Mouse (Mus musculus): Measurements from ENCODE around the gene Ccdc34.
"Not testable (repeated sequence)": the region's sequence is repeated elsewhere in the genome, so short reads cannot be mapped to it uniquely, and the experiment has no call there.

The Ccdc34 gene

GRCm38 (mm10) chr2:110077240-110077639 lies 59.6 kb downstream of the Ccdc34 start:
- DNase-seq (ENCODE audit: low read depth, low spot score), result no peak

- no peak for DNase-seq (ENCODE audit: low read depth, low spot score)
These were observed 60.0 kb downstream of the Ccdc34 start for GRCm38 (mm10) chr2:110077655-110078054.

- DNase-seq (ENCODE audit: low read depth, low spot score), result no peak
These were observed 62.9 kb downstream of the Ccdc34 start for GRCm38 (mm10) chr2:110080532-110080931.

- DNase-seq (ENCODE audit: low read depth, low spot score), result no peak
These were observed 65.4 kb downstream of the Ccdc34 start for GRCm38 (mm10) chr2:110082975-110083374.

GRCm38 (mm10) chr2:110085701-110086143 lies 68.1 kb downstream of the Ccdc34 start:
- no peak for DNase-seq (ENCODE audit: low read depth, low spot score)

- DNase-seq (ENCODE audit: low read depth, low spot score), result no peak
These were observed 96.5 kb downstream of the Ccdc34 start for GRCm38 (mm10) chr2:110114133-110114532.

GRCm38 (mm10) chr2:110129396-110129795 lies 111.8 kb downstream of the Ccdc34 start:
- no peak for DNase-seq (ENCODE audit: low read depth, low spot score)

- DNase-seq (ENCODE audit: low read depth, low spot score), result no peak
These were observed 114.0 kb downstream of the Ccdc34 start for GRCm38 (mm10) chr2:110131573-110131972.

- DNase-seq (ENCODE audit: low read depth, low spot score), result no peak
These were observed 115.9 kb downstream of the Ccdc34 start for GRCm38 (mm10) chr2:110133356-110134115.

GRCm38 (mm10) chr2:110134765-110135594 lies 117.4 kb downstream of the Ccdc34 start:
- no peak for DNase-seq (ENCODE audit: low read depth, low spot score)

GRCm38 (mm10) chr2:110137291-110137690 lies 119.7 kb downstream of the Ccdc34 start:
- no peak for DNase-seq (ENCODE audit: low read depth, low spot score)

GRCm38 (mm10) chr2:110138096-110138495 lies 120.5 kb downstream of the Ccdc34 start:
- DNase-seq (ENCODE audit: low read depth, low spot score), result no peak

- DNase-seq (ENCODE audit: low read depth, low spot score), result not testable (repeated sequence)
These were observed 130.4 kb downstream of the Ccdc34 start for GRCm38 (mm10) chr2:110147980-110148379.

- no peak for DNase-seq (ENCODE audit: low read depth, low spot score)
These were observed 131.6 kb downstream of the Ccdc34 start for GRCm38 (mm10) chr2:110149246-110149645.

GRCm38 (mm10) chr2:110156321-110156720 lies 138.7 kb downstream of the Ccdc34 start:
- no peak for DNase-seq (ENCODE audit: low read depth, low spot score)

GRCm38 (mm10) chr2:110165003-110165402 lies 147.4 kb downstream of the Ccdc34 start:
- DNase-seq (ENCODE audit: low read depth, low spot score), result no peak

GRCm38 (mm10) chr2:110167694-110168093 lies 150.1 kb downstream of the Ccdc34 start:
- DNase-seq (ENCODE audit: low read depth, low spot score), result no peak

GRCm38 (mm10) chr2:110168361-110168760 lies 150.7 kb downstream of the Ccdc34 start:
- DNase-seq (ENCODE audit: low read depth, low spot score), result no peak

- no peak for DNase-seq (ENCODE audit: low read depth, low spot score)
These were observed 154.8 kb downstream of the Ccdc34 start for GRCm38 (mm10) chr2:110172456-110172855.

- DNase-seq (ENCODE audit: low read depth, low spot score), result no peak
These were observed 156.2 kb downstream of the Ccdc34 start for GRCm38 (mm10) chr2:110173818-110174247.

- no peak for DNase-seq (ENCODE audit: low read depth, low spot score)
These were observed 159.3 kb downstream of the Ccdc34 start for GRCm38 (mm10) chr2:110176761-110177400.

GRCm38 (mm10) chr2:110177406-110177805 lies 159.8 kb downstream of the Ccdc34 start:
- no peak for DNase-seq (ENCODE audit: low read depth, low spot score)

Data from CD4-positive helper T cell, adult 2 months (primary cell).